Mouse (Mus musculus) G1E (cell line): ENCODE measurements around the gene Rcsd1. TPM values are rescaled to one million over a fixed set of nuclear protein-coding genes. Genes with fewer than 3 reads are reported as not detected.
A peak's percentile ranks its signal among the peaks of the same experiment; 100 is the strongest.

ENCODE experiments used
- ATAC-seq: 2 replicates; pipeline ENCODE4 v1.8.0; 2016; ENCODE audit warnings: mild to moderate bottlenecking; ENCODE audit not compliant: insufficient number of reproducible peaks, poor library complexity, low FRiP score, severe bottlenecking; ENCODE audit errors: extremely low read depth
- DNase-seq: peaks from one replicate; pipeline ENCODE4 v3.0.0; 2012; ENCODE audit warnings: low spot score
- H3K27me3 ChIP-seq: 2 replicates; pipeline ENCODE4 v1.6.1; 2012; ENCODE audit warnings: mild to moderate bottlenecking, low read length, inconsistent platforms; ENCODE audit not compliant: insufficient read depth
- H3K36me3 ChIP-seq: replicated peaks from 2 replicates; pipeline ENCODE3; 2012; ENCODE audit warnings: mild to moderate bottlenecking, inconsistent platforms
- H3K4me1 ChIP-seq: 2 replicates; pipeline ENCODE4 v1.6.1; 2012; ENCODE audit warnings: low read depth, low read length, inconsistent platforms, mixed read lengths; ENCODE audit not compliant: insufficient read depth
- H3K4me3 ChIP-seq: 2 replicates; pipeline ENCODE4 v1.5.1; 2012; ENCODE audit warnings: low read depth, mild to moderate bottlenecking, inconsistent platforms, low read length, moderate library complexity, mixed read lengths
- H3K9me3 ChIP-seq: replicated peaks from 2 replicates; pipeline ENCODE4 v1.6.1; 2012; ENCODE audit warnings: inconsistent platforms
- CTCF ChIP-seq: IDR thresholded peaks from 2 replicates; pipeline ENCODE4 v1.5.1; 2012; ENCODE audit warnings: low read depth, low read length, inconsistent platforms, mixed read lengths
- GATA1 ChIP-seq: IDR thresholded peaks from 2 replicates; pipeline ENCODE4 v1.6.1; 2012; ENCODE audit warnings: borderline replicate concordance, low read length, inconsistent platforms, mixed read lengths
- GATA2 ChIP-seq: IDR thresholded peaks from 2 replicates; pipeline ENCODE4 v1.6.1; 2012; ENCODE audit warnings: low read depth, low read length, inconsistent platforms, borderline replicate concordance
- POLR2AphosphoS5 ChIP-seq: IDR thresholded peaks from 2 replicates; pipeline ENCODE4 v1.6.1; 2012; ENCODE audit warnings: low read depth, low read length, inconsistent platforms; ENCODE audit not compliant: insufficient replicate concordance
- TAL1 ChIP-seq: conservative IDR thresholded peaks from 2 replicates; pipeline ENCODE4 v1.6.1; 2012; ENCODE audit warnings: low read depth, low read length, inconsistent platforms, mixed read lengths
- polyA plus RNA-seq: library from polyadenylated mRNA; stranded (reverse); fragments of >175 nt; gene quantifications from 2 replicates; pipeline ENCODE4 v1.2.3, GENCODE M21; 2012
- total RNA-seq, 2 experiments: library from RNA; stranded (forward) in 1 of 2; stranded (reverse) in 1 of 2; fragments of 200-1000 nt in 1 of 2; fragments of >200 nt in 1 of 2; fragmentation: Nextera tagmentation in 1 of 2; gene quantifications; 2 replicates each; pipeline ENCODE4 v1.2.3; 2014 to 2017

Rcsd1 gene
- total and polyA plus RNA-seq, 3 experiments = 15.8 to 27.3 (median 16.1) TPM

- ATAC-seq (peak; percentile 100), DNase-seq (peak; percentile 100)
Measured at GRCm38 (mm10) chr1:165634151-165634884, 75.2 kb downstream of the Rcsd1 start, which contains the start of gene Mpzl1. TSS of gene Mpzl1 (minus strand) at chr1:165634538.

DNA sequence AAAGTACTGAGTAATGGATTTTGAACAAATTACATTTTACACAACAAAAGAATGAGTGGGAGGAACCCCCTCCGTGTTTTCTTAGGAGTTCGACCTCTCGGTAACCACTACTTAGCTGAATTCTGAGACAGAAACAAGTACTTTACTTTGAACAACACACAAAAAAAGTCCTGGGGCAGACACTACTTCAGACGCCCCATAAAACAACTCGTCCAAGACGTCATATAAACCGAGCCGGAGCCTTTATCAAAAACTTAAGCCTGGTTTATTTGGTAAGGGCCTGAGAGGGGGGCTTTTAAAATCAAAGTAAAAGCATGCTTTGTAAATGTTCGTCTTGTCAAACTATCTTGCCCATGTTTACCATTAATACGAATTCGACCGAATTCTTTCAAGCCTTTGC, 76.2 kb downstream of the Rcsd1 start:
- Histone ChIP-seq H3K27me3 (no peaks in the 10 kb centered on the region), H3K9me3 (no peaks in the 10 kb centered on the region)

More at GRCm38 (mm10) chr1:165634151-165634884, 75.2 kb downstream of the Rcsd1 start, which contains the start of gene Mpzl1:
- Histone ChIP-seq H3K4me3 (peak within 1 kb of the TSS; percentile 90), H3K27me3 (no peaks in the 10 kb centered on the region), H3K36me3 (peaks cover 11% of the 10 kb centered on the region), H3K9me3 (no peaks in the 10 kb centered on the region), H3K4me1 (peaks cover 53% of the 10 kb centered on the region)
- TF ChIP-seq GATA1 = no peak

GRCm38 (mm10) chr1:165631136-165631535, 78.4 kb downstream of the Rcsd1 start:
- Histone ChIP-seq H3K4me1 (peaks cover 70% of the 10 kb centered on the region), H3K4me3 (no peak overlapping the region), H3K27me3 (no peaks in the 10 kb centered on the region), H3K9me3 (no peaks in the 10 kb centered on the region), H3K36me3 (peaks cover 18% of the 10 kb centered on the region)
- ATAC-seq = no peak
- no peak for DNase-seq
- TF ChIP-seq POLR2AphosphoS5 (no peak), CTCF (no peak), GATA2 (no peak), TAL1 (no peak), GATA1 (no peak)

More for the DNA sequence above, 76.2 kb downstream of the Rcsd1 start:
- Histone ChIP-seq H3K4me1 (peaks cover 59% of the 10 kb centered on the region), H3K36me3 (peaks cover 12% of the 10 kb centered on the region), H3K4me3 (no peak overlapping the region; the same call in 1 of the 2 replicates)
- TF ChIP-seq GATA1 (no peak), CTCF (no peak), GATA2 (no peak), POLR2AphosphoS5 (no peak), TAL1 (no peak)
- ATAC-seq (no peak), DNase-seq (no peak)

DNA sequence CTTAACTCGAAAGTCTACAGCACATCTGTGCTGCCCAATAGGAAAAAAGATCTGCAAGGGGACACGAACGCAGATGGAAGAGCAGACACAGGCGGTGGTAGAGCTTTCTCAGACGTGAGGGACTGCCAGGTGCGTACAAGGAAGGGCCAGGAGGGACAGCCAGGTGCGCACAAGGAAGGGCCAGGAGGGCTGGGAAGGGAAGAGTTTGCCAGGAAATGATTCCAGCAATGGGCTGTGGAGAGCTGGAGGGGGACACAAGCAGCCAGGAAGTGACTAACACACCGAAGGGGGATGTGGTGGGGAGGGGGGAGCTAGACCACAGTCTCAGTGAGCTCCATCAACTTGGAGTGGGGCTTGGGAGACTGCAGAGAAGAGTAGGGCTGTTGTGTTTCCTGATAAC, 79.6 kb downstream of the Rcsd1 start:
- Histone ChIP-seq H3K9me3 (no peaks in the 10 kb centered on the region), H3K4me3 (peak overlapping the region; percentile 56; the same call in 1 of the 2 replicates), H3K36me3 (peaks cover 24% of the 10 kb centered on the region), H3K27me3 (no peaks in the 10 kb centered on the region), H3K4me1 (peaks cover 65% of the 10 kb centered on the region)
- DNase-seq = no peak
- no peak for ATAC-seq
- TF ChIP-seq GATA1 = no peak
- no peak for TF ChIP-seq POLR2AphosphoS5
- TF ChIP-seq TAL1 = no peak
- no peak for TF ChIP-seq CTCF
- TF ChIP-seq GATA2 = no peak

GRCm38 (mm10) chr1:165628603-165629002, 81.0 kb downstream of the Rcsd1 start:
- H3K9me3 ChIP-seq = no peaks in the 10 kb centered on the region
- peaks cover 25% of the 10 kb centered on the region for H3K36me3 ChIP-seq
- no peaks in the 10 kb centered on the region for H3K27me3 ChIP-seq
- H3K4me3 ChIP-seq = no peak overlapping the region; the same call in 1 of the 2 replicates
- ATAC-seq (peak; percentile 90), DNase-seq (peak; percentile 26)
- peak; percentile 75 for TF ChIP-seq TAL1
- no peak for TF ChIP-seq GATA1
- H3K4me1 ChIP-seq = peaks cover 61% of the 10 kb centered on the region

GRCm38 (mm10) chr1:165625896-165626295, 83.7 kb downstream of the Rcsd1 start:
- peaks cover 28% of the 10 kb centered on the region for H3K36me3 ChIP-seq
- no peaks in the 10 kb centered on the region for H3K27me3 ChIP-seq
- H3K4me1 ChIP-seq = peaks cover 41% of the 10 kb centered on the region
- no peak overlapping the region for H3K4me3 ChIP-seq
- no peak for DNase-seq
- H3K9me3 ChIP-seq = no peaks in the 10 kb centered on the region
- ATAC-seq = no peak
- TF ChIP-seq TAL1 (no peak), CTCF (no peak), GATA2 (no peak), POLR2AphosphoS5 (no peak), GATA1 (no peak)
